In the genomic region with DNA sequence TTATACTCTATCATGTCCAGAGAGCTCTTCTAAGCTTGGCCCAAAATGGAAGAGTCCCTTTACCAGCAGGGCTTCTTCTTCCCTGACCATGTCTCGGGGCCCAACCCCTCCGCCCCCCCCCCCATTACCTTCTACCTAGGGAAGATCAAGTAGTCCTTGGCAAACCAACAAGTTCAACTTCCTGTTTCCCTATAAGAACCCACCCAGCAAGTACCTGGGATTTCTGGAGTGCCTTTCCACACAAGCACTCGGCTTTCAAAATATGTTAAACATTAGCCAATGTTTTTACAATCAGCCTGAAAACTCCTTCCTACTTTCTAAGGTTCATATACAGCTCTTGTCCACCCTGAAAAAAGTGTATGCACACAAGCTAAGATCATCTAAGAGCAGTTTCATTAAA, we compare ENCODE assay signal across 18 mouse cellular contexts.
A peak's percentile ranks its signal among the peaks of the same experiment; 100 is the strongest.
DNase-seq lines count a peak whose midpoint lies in the region; ATAC-seq and TF ChIP-seq lines count a peak whose summit lies in the region.
"Had no signal": no experiment of that assay in that cellular context is flagged by ENCODE, and none has a peak within 500 bp of the region (broad histone marks: within the 10 kb centered on the region; RNA-seq: fewer than 3 reads in every experiment).

No protein-coding gene starts in this region.

- H3K4me1 ChIP-seq in lung, embryonic 16.5 days (replicated peaks; ENCODE audit: control insufficient read depth, insufficient read depth, low read length), result no peaks in the 10 kb centered on the region
- no peaks in the 10 kb centered on the region for H3K4me1 ChIP-seq in lung, adult 2 months (ENCODE audit: control insufficient read depth, insufficient read depth, low read length)
- H3K4me1 ChIP-seq: embryonic facial prominence, embryonic 12.5 days; forebrain, embryonic 13.5 days; forebrain, embryonic 15.5 days had no signal

- H3K27me3 ChIP-seq in lung, embryonic 16.5 days (ENCODE audit: control insufficient read depth, insufficient read depth, low read depth, low read length), result no peaks in the 10 kb centered on the region
- H3K27me3 ChIP-seq: embryonic facial prominence, embryonic 12.5 days; forebrain, embryonic 13.5 days; forebrain, embryonic 15.5 days had no signal

- no peak for DNase-seq in lung, postnatal 4 days
- peak; percentile 28 for DNase-seq in lung, postnatal 25 days (ENCODE audit: low spot score)
- DNase-seq in lung, adult 2 months, result no peak
- peak; percentile 47 for DNase-seq in lung, postnatal 36 days
- no peak for DNase-seq in adrenal gland, postnatal 4 days (ENCODE audit: low spot score in 2 of 2)
- DNase-seq: adrenal gland, adult 2 months; adrenal gland, postnatal 10 days; adrenal gland, postnatal 25 days; cerebellum, adult 11-12 months; cerebellum, adult 2 months; cerebellum, adult 9-10 months; cerebellum, postnatal 10 days; cerebellum, postnatal 25 days had no signal

- H3K9me3 ChIP-seq in lung, embryonic 16.5 days (ENCODE audit: control insufficient read depth, low read length), result no peaks in the 10 kb centered on the region
- H3K9me3 ChIP-seq: embryonic facial prominence, embryonic 10.5 days; embryonic facial prominence, embryonic 12.5 days; forebrain, embryonic 13.5 days; forebrain, embryonic 15.5 days had no signal

- 65% methylated on average over 3 of the region's 3 CpGs for WGBS in lung, embryonic 16.5 days
- WGBS in lung, adult 2 months, result 58% methylated on average over 3 of the region's 3 CpGs

- peak; percentile 45; the same call in 1 of the 2 replicates for ATAC-seq in lung, embryonic 16.5 days (ENCODE audit: low read depth)
- ATAC-seq: forebrain, embryonic 13.5 days; forebrain, embryonic 15.5 days had no signal

- H3K27ac ChIP-seq in lung, embryonic 16.5 days (ENCODE audit: low read length), result no peak overlapping the region
- H3K27ac ChIP-seq: embryonic facial prominence, embryonic 10.5 days; embryonic facial prominence, embryonic 12.5 days; forebrain, embryonic 13.5 days; forebrain, embryonic 15.5 days had no signal

- no peak for TF ChIP-seq POLR2A in lung, adult 2 months (IDR thresholded peaks at IDR 0.05; ENCODE audit: borderline replicate concordance, extremely low read depth, low read depth, low read length)

- no peak overlapping the region for H3K9ac ChIP-seq in lung, embryonic 16.5 days (ENCODE audit: low read length)
- H3K9ac ChIP-seq: embryonic facial prominence, embryonic 12.5 days; forebrain, embryonic 13.5 days; forebrain, embryonic 15.5 days had no signal

- H3K4me3 ChIP-seq in lung, embryonic 16.5 days (ENCODE audit: low read length), result no peak overlapping the region
- no peak overlapping the region for H3K4me3 ChIP-seq in lung, adult 2 months (replicated peaks; ENCODE audit: extremely low read depth, low read depth, low read length)
- H3K4me3 ChIP-seq: embryonic facial prominence, embryonic 10.5 days; embryonic facial prominence, embryonic 12.5 days; forebrain, embryonic 13.5 days; forebrain, embryonic 15.5 days had no signal

- no peak for TF ChIP-seq CTCF in lung, adult 2 months (IDR thresholded peaks at IDR 0.05; ENCODE audit: insufficient read depth, low read length)

- H3K4me2 ChIP-seq in lung, embryonic 16.5 days (ENCODE audit: low read depth, low read length), result no peak overlapping the region
- H3K4me2 ChIP-seq: embryonic facial prominence, embryonic 12.5 days; forebrain, embryonic 13.5 days; forebrain, embryonic 15.5 days had no signal

- no peaks in the 10 kb centered on the region for H3K36me3 ChIP-seq in lung, embryonic 16.5 days (ENCODE audit: control insufficient read depth, insufficient read depth, low read length)
- H3K36me3 ChIP-seq: embryonic facial prominence, embryonic 10.5 days; embryonic facial prominence, embryonic 12.5 days; forebrain, embryonic 15.5 days had no signal

Comparison
In these comparisons a context has a peak if more than half of its experiments do, and no peak if none do; other contexts are left out.
1. DNase-seq: peak in lung, postnatal 25 days (single experiment) and lung, postnatal 36 days (single experiment); none in lung, postnatal 4 days (0 of 2), lung, adult 2 months (single experiment) and adrenal gland, postnatal 4 days (0 of 2).